Mouse (Mus musculus) MN1 (cell line): ENCODE measurements around the gene Drap1.

Experiments
- DNase-seq: peaks from one replicate; pipeline ENCODE4 v3.0.0-alpha.2; 2016; ENCODE audit warnings: low spot score

Drap1 gene

GRCm38 (mm10) chr19:5377446-5377845 lies 47.3 kb downstream of the Drap1 start:
- DNase-seq: no peak

- DNase-seq: no peak
These were observed 50.0 kb downstream of the Drap1 start for GRCm38 (mm10) chr19:5374748-5375147.

GRCm38 (mm10) chr19:5374177-5374576 lies 50.6 kb downstream of the Drap1 start:
- DNase-seq: no peak
